Mouse (Mus musculus) forebrain, embryonic 15.5 days (tissue): ENCODE results near the gene Galnt3. TPM values are rescaled to one million over a fixed set of nuclear protein-coding genes. Genes with fewer than 3 reads are reported as not detected.

Experiments used
- ATAC-seq: fragments of 200-750 bp; cut with Nextera tagmentation; replicated peaks from 2 replicates; pipeline ENCODE4 v1.8.0; 2017; ENCODE audit warnings: mild to moderate bottlenecking, moderate TSS enrichment, moderate library complexity
- H3K27ac ChIP-seq: fragments of 300-500 bp; sonication (generic); replicated peaks from 2 replicates; pipeline ENCODE4 v1.5.1; 2015; ENCODE audit warnings: mild to moderate bottlenecking, inconsistent platforms
- H3K27me3 ChIP-seq: fragments of 300-500 bp; sonication (generic); 2 replicates; pipeline ENCODE4 v1.6.1; 2015; ENCODE audit warnings: inconsistent platforms
- H3K36me3 ChIP-seq: fragments of 300-500 bp; sonication (generic); 2 replicates; pipeline ENCODE4 v1.6.1; 2015; ENCODE audit warnings: mild to moderate bottlenecking, inconsistent platforms
- H3K4me1 ChIP-seq: fragments of 300-500 bp; sonication (generic); 2 replicates; pipeline ENCODE4 v1.6.1; 2015; ENCODE audit warnings: inconsistent platforms
- H3K4me2 ChIP-seq: fragments of 300-500 bp; sonication (generic); replicated peaks from 2 replicates; pipeline ENCODE4 v1.6.1; 2015; ENCODE audit warnings: mild to moderate bottlenecking, inconsistent platforms
- H3K4me3 ChIP-seq: fragments of 300-500 bp; sonication (generic); 2 replicates; pipeline ENCODE4 v1.5.1; 2015; ENCODE audit warnings: mild to moderate bottlenecking, inconsistent platforms
- H3K9ac ChIP-seq: fragments of 300-500 bp; sonication (generic); replicated peaks from 2 replicates; pipeline ENCODE4 v1.6.1; 2015; ENCODE audit warnings: mild to moderate bottlenecking, inconsistent platforms
- H3K9me3 ChIP-seq: fragments of 300-500 bp; sonication (generic); 2 replicates; pipeline ENCODE4 v1.6.1; 2016; ENCODE audit warnings: inconsistent platforms
- WGBS: fragments of 180-500 bp; shearing (Covaris S2); methylation state at CpG from one replicate; pipeline ENCODE4 v1.1.7; 2015; ENCODE audit warnings: mixed read lengths; 5-methylcytosine and 5-hydroxymethylcytosine counted together
- polyA plus RNA-seq: library from polyadenylated mRNA; unstranded; fragments of >200 nt; fragmentation: Nextera tagmentation; extraction: Ambion mirVana; gene quantifications from 2 replicates; pipeline ENCODE4 v1.2.1, GENCODE M21; 2015

Gene Galnt3
- polyA plus RNA-seq, 1 experiment from 2014 or later = 1.1 TPM

- no peak for ATAC-seq
- H3K9me3 ChIP-seq = no peaks in the 10 kb centered on the region
- no peak overlapping the region for H3K4me3 ChIP-seq
- no peak overlapping the region for H3K9ac ChIP-seq
- H3K36me3 ChIP-seq = no peaks in the 10 kb centered on the region
- 78% methylated on average over 2 of the region's 2 CpGs for WGBS
- H3K27ac ChIP-seq = no peak overlapping the region
- no peaks in the 10 kb centered on the region for H3K27me3 ChIP-seq
- H3K4me1 ChIP-seq = no peaks in the 10 kb centered on the region
- no peak overlapping the region for H3K4me2 ChIP-seq
Observed at GRCm38 (mm10) chr2:66142711-66143110, 17.9 kb upstream of the Galnt3 start.

DNA sequence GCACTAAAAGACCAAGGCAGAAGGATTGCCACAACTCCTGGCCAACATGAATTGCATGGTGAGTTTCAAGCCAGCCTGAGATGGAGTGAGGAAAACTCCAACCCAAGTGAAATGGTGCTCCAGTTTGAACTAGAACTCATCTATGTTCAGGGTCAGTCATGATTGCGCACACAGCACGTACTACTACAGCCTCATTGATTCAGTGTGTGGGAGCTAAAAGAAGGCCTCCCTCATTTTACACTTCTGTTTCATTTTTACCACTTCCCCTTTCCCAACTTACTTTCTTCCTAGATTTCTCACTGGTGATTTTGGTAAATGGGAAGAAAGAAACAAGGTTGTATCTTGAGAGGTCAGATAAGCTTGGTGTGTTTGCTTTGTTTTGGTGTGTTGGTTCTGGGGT, 17.5 kb upstream of the Galnt3 start:
- Histone ChIP-seq H3K9me3 (no peaks in the 10 kb centered on the region), H3K36me3 (no peaks in the 10 kb centered on the region), H3K4me3 (no peak overlapping the region), H3K4me1 (no peaks in the 10 kb centered on the region), H3K27ac (no peak overlapping the region), H3K27me3 (no peaks in the 10 kb centered on the region), H3K4me2 (no peak overlapping the region), H3K9ac (no peak overlapping the region)
- ATAC-seq = no peak
- 98% methylated on average over 2 of the region's 2 CpGs for WGBS

GRCm38 (mm10) chr2:66140246-66140645, 15.5 kb upstream of the Galnt3 start:
- Histone ChIP-seq H3K4me1 (no peaks in the 10 kb centered on the region), H3K9ac (no peak overlapping the region), H3K9me3 (no peaks in the 10 kb centered on the region), H3K36me3 (no peaks in the 10 kb centered on the region), H3K4me3 (no peak overlapping the region), H3K27me3 (no peaks in the 10 kb centered on the region), H3K4me2 (no peak overlapping the region), H3K27ac (no peak overlapping the region)
- WGBS = 80% methylated on average over 4 of the region's 4 CpGs
- no peak for ATAC-seq

DNA sequence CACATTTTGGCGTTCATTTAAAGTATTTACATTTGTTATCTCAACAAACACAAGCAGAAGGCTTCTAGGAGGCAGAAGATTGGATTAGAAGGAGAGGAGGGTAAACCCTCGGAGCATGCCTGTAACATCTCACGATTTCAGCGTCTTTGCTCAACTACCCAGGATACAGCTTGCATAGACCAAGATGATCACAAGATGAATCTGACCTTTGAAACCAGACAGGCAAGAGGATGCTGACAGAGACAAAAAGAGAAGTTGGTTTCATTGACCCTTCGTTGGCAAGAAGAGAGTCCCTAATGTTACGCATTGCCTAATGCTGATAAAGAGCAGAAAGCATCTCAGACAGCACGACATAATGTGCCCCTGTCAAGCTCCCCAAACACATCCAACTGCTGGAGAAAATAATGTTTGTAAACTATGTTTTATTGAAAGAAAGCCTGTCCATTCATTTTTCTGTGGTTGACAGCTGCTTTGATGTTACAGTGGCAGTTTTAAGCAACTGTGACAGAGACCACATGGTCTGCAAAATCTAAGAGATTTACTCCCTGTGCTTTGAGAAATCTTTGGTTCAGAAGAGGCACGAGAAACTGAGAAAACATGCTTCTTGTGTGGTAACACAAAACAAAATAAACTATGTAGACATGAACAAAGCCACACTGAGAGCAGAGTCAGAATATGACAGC, 7.2 kb upstream of the Galnt3 start:
- no peak overlapping the region for H3K4me3 ChIP-seq
- H3K4me2 ChIP-seq = no peak overlapping the region
- 75% methylated on average over 8 of the region's 8 CpGs for WGBS
- no peaks in the 10 kb centered on the region for H3K9me3 ChIP-seq
- no peak for ATAC-seq
- H3K27ac ChIP-seq = no peak overlapping the region
- no peak overlapping the region for H3K9ac ChIP-seq
- no peaks in the 10 kb centered on the region for H3K4me1 ChIP-seq
- no peaks in the 10 kb centered on the region for H3K36me3 ChIP-seq
- no peaks in the 10 kb centered on the region for H3K27me3 ChIP-seq

DNA sequence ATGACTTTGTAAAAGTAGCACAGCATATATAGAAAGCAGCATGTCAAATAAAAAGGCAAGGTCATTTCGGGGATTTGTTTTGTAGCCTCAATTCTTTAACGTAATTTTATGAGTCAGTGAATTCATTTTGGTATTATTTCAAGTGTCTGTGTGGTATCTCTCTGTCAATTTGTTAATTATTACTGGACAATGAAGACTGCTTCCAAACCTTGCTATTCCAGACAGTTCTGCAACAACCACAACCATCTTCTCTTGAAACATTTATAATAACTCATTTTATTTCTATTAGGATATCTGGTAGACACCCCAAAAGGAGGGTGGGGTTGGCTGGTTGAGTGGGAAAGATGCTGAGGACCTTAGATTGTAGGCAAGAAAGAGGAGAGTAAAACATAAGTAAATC, 4.1 kb upstream of the Galnt3 start:
- H3K9me3 ChIP-seq = no peaks in the 10 kb centered on the region
- H3K36me3 ChIP-seq = no peaks in the 10 kb centered on the region
- no peak overlapping the region for H3K27ac ChIP-seq
- H3K27me3 ChIP-seq = peaks cover 15% of the 10 kb centered on the region; the same call in 1 of the 2 replicates
- no peak overlapping the region for H3K9ac ChIP-seq
- ATAC-seq = no peak
- WGBS = 94% methylated on average over 2 of the region's 2 CpGs
- H3K4me2 ChIP-seq = no peak overlapping the region
- no peak overlapping the region for H3K4me3 ChIP-seq
- peaks cover 10% of the 10 kb centered on the region for H3K4me1 ChIP-seq

GRCm38 (mm10) chr2:66127541-66127940, 2.7 kb upstream of the Galnt3 start:
- Histone ChIP-seq H3K9ac (no peak overlapping the region), H3K9me3 (no peaks in the 10 kb centered on the region), H3K4me1 (peaks cover 14% of the 10 kb centered on the region), H3K27ac (no peak overlapping the region), H3K4me3 (no peak overlapping the region), H3K4me2 (no peak overlapping the region), H3K36me3 (no peaks in the 10 kb centered on the region), H3K27me3 (peaks cover 20% of the 10 kb centered on the region; the same call in 1 of the 2 replicates)
- 72% methylated on average over 1 of the region's 1 CpGs for WGBS
- no peak for ATAC-seq

- H3K27me3 ChIP-seq = peaks cover 23% of the 10 kb centered on the region; the same call in 1 of the 2 replicates
- H3K36me3 ChIP-seq = no peaks in the 10 kb centered on the region
- no peak overlapping the region for H3K27ac ChIP-seq
- H3K4me1 ChIP-seq = peaks cover 14% of the 10 kb centered on the region
- 93% methylated on average over 4 of the region's 4 CpGs for WGBS
- H3K9ac ChIP-seq = no peak overlapping the region
- no peak overlapping the region for H3K4me2 ChIP-seq
- no peak overlapping the region for H3K4me3 ChIP-seq
- no peaks in the 10 kb centered on the region for H3K9me3 ChIP-seq
- no peak for ATAC-seq
Observed at GRCm38 (mm10) chr2:66126936-66127335, 2.1 kb upstream of the Galnt3 start.

DNA sequence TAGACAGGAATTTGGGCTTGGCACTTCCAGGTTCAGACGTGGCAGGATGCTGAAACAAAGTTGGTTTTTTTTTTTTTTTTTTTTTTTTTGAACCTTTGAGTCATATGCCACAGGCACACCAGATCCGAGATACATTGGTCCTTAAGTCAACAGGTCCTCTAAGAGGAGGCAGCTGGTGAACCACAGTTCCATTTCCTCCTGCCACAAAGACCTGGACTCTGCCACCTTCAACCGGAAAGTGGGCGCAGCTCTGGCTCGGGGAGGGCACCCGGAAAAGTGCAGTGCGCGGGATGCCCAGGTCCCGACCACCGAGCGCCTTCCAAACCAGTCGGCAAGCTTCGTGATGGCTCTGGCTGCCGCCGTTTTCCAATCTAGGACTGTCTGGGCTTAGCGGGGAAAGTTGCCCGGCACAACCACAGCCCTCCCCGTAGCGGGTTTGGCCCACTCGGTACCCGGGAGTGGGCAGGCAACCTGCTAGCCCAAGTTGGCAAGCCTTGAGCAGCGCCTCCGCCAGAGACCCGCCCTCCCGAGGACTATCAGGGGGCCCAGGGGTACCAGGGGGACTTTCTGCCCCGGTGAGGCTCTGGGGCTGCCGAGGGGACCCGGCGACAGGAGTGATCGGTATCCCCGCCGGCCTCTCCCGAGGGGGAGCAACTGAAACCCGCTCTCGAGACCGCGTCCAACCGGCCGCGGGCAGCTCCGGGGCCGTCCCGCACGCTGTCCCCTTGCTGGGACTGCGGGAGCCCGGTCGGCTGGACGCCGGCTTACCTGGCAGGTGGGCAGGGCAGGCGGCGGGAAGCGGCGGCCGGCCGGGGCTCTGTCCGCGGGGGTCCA, 821 bp downstream of the Galnt3 start:
- peak overlapping the region; percentile 53 for H3K9ac ChIP-seq
- H3K4me2 ChIP-seq = peak overlapping the region; percentile 100
- no peak overlapping the region for H3K27ac ChIP-seq
- peak overlapping the region; percentile 73 for H3K4me3 ChIP-seq
- ATAC-seq = peak; percentile 75
- peaks cover 23% of the 10 kb centered on the region; the same call in 1 of the 2 replicates for H3K27me3 ChIP-seq
- H3K4me1 ChIP-seq = peaks cover 14% of the 10 kb centered on the region
- H3K9me3 ChIP-seq = no peaks in the 10 kb centered on the region
- no peaks in the 10 kb centered on the region for H3K36me3 ChIP-seq
- under 1% methylated on average over 57 of the region's 57 CpGs for WGBS

GRCm38 (mm10) chr2:66117686-66118085, 7.1 kb downstream of the Galnt3 start:
- Histone ChIP-seq H3K27me3 (peaks cover 5% of the 10 kb centered on the region; the same call in 1 of the 2 replicates), H3K36me3 (no peaks in the 10 kb centered on the region), H3K27ac (no peak overlapping the region), H3K9me3 (no peaks in the 10 kb centered on the region), H3K4me2 (no peak overlapping the region), H3K4me1 (no peaks in the 10 kb centered on the region), H3K9ac (no peak overlapping the region), H3K4me3 (no peak overlapping the region)
- 55% methylated on average over 3 of the region's 3 CpGs for WGBS
- no peak for ATAC-seq

DNA sequence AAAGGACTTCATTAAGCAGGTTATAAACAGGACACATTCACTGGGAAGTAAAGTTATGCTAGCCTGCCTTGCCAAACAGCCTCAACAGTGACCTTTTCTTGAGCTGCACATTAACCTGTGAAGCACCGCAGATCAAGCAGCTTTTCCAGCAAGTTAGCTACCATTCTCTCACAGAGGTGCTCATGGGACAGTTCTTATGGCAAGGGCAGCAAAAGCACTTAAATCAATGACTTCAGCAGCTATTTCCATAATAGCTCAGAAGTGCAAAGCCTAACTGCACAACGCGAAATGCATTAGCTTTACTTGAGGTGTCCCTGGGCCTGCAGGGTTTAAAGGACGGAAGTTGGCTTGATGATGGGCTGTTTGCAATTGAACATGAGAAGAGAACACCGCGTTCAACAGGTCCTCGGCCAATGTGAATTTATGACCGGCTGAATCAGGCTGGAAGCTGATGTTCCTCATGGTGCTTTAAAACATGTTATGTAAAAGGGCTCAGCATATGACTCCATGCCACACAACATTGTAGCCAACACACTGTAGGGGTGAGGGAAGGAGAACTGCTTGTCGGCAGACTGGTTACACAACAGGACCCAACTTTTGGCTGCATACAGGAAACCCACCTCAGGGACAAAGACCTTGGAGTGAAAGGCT, 16.8 kb downstream of the Galnt3 start:
- no peak overlapping the region for H3K9ac ChIP-seq
- no peaks in the 10 kb centered on the region for H3K27me3 ChIP-seq
- no peaks in the 10 kb centered on the region for H3K4me1 ChIP-seq
- no peak for ATAC-seq
- H3K27ac ChIP-seq = no peak overlapping the region
- H3K36me3 ChIP-seq = no peaks in the 10 kb centered on the region
- H3K4me3 ChIP-seq = no peak overlapping the region
- WGBS = 96% methylated on average over 9 of the region's 9 CpGs
- H3K9me3 ChIP-seq = no peaks in the 10 kb centered on the region
- no peak overlapping the region for H3K4me2 ChIP-seq

DNA sequence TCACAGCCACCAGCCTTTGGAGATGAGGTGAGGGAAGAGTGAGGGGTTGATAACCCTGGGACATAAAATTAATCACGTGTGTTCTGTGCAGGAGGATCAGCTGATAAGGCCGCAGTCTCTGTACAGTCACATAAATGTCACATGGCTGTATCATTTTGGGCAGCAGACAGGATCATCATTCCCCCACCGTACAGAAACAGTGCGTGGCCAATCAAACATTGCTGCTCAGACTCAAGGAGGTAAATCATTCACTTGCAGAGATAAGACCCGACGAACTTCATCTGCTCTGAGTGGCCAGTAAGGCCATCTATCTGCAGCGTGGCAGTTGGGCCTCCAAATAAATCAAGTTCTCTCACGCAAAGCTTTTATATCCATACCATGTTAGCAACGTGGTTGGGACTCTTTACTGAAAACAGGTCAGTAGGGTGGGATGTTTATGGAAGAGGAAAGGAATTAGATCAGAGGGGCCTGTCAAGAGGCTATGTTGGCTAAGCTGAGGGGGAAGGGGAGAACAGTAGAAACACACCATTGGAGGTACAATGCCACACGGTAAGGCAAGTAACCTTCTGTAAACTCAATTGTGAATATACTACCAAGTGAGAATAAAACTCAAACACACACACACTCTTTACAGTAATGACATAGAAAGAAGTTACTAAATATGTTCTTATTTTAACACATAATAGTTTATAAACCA, 20.9 kb downstream of the Galnt3 start:
- Histone ChIP-seq H3K4me1 (no peaks in the 10 kb centered on the region), H3K36me3 (no peaks in the 10 kb centered on the region), H3K27me3 (no peaks in the 10 kb centered on the region), H3K27ac (no peak overlapping the region), H3K9me3 (no peaks in the 10 kb centered on the region), H3K4me2 (no peak overlapping the region), H3K9ac (no peak overlapping the region), H3K4me3 (no peak overlapping the region)
- ATAC-seq = no peak
- 87% methylated on average over 10 of the region's 10 CpGs for WGBS
